Mouse (Mus musculus) macrophage (primary cell): ENCODE data around the gene Aifm1. TPM values are rescaled to one million over a fixed set of nuclear protein-coding genes. Genes with fewer than 3 reads are reported as not detected.

ENCODE experiments used
- H3K27ac ChIP-seq: fragments of 350-480 bp; formaldehyde crosslinking; 2 replicates; pipeline ENCODE4 v1.9.0; 2021
- H3K36me3 ChIP-seq: fragments of 350-480 bp; formaldehyde crosslinking; 2 replicates; pipeline ENCODE4 v1.9.0; 2021; ENCODE audit errors: inconsistent target
- H3K4me3 ChIP-seq: fragments of 350-480 bp; formaldehyde crosslinking; 2 replicates; pipeline ENCODE4 v1.9.0; 2021; ENCODE audit errors: inconsistent target
- H3K79me2 ChIP-seq: fragments of 350-480 bp; formaldehyde crosslinking; 2 replicates; pipeline ENCODE4 v1.9.0; 2021; ENCODE audit errors: inconsistent target
- WGBS: methylation state at CpG from one replicate; pipeline ENCODE4 v1.1.7; 2026; ENCODE audit warnings: inconsistent platforms; ENCODE audit not compliant: missing documents; 5-methylcytosine and 5-hydroxymethylcytosine counted together
- polyA plus RNA-seq: library from polyadenylated mRNA; stranded (reverse); fragments of 250-400 nt; gene quantifications from 3 replicates; pipeline ENCODE4 v1.2.4, GENCODE M21; 2018; ENCODE audit warnings: inconsistent platforms

Gene Aifm1
- polyA plus RNA-seq, 1 experiment from 2014 or later, result 33.8 TPM

- Histone ChIP-seq H3K4me3 (no peak overlapping the region), H3K36me3 (no peaks in the 10 kb centered on the region), H3K27ac (no peak overlapping the region), H3K79me2 (no peaks in the 10 kb centered on the region)
- WGBS, result 71% methylated on average over 3 of the region's 3 CpGs
Observed at GRCm38 (mm10) chrX:48467355-48467946, 45.9 kb downstream of the Aifm1 start.

DNA sequence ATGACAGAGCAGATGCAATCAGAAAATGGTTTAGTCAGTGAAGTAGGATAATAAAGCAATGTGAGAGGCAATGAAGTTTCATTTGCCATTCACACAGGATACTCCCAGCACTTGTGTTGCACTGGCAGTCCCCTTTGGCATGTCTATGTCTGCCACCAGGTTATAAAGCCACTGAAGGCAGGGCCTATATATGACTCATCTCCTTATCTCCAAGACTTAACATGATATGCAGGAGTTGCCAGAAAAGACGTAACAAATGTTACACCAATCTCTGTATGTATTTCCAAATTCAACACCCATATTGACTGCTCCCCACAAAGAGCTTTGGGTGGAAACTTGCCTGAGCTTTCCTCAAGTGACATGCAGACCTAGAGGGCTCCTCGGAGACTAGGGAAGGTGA is 47.2 kb downstream of the Aifm1 start:
- Histone ChIP-seq H3K79me2 (no peaks in the 10 kb centered on the region; the same call in 1 of the 2 replicates), H3K4me3 (no peak overlapping the region), H3K36me3 (no peaks in the 10 kb centered on the region), H3K27ac (no peak overlapping the region)
- WGBS, result 90% methylated on average over 2 of the region's 2 CpGs

DNA sequence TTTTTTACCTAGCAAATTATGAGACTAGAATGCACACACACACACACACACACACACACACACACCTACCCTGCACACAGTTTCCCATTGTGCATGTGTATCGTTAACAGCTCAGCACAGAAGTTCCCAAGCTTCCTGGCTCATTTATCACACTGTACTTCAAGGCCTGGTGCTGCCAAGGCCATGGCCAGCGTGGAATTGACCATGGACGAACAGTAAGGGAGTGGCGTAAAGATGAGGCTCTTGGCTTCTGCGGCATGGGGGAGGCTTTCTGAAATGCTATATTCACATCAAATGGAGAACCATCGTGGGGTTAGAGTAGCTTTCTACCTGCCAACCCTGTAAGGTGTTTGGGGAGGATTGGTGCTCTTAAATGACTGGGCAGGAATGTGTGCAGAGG is 48.9 kb downstream of the Aifm1 start:
- H3K27ac ChIP-seq, result no peak overlapping the region
- H3K36me3 ChIP-seq, result no peaks in the 10 kb centered on the region
- H3K79me2 ChIP-seq, result no peaks in the 10 kb centered on the region; the same call in 1 of the 2 replicates
- 96% methylated on average over 5 of the region's 6 CpGs for WGBS
- no peak overlapping the region for H3K4me3 ChIP-seq

- H3K27ac ChIP-seq, result peak overlapping the region; percentile 68; the same call in 1 of the 2 replicates
- no peaks in the 10 kb centered on the region for H3K36me3 ChIP-seq
- 85% methylated on average over 3 of the region's 4 CpGs for WGBS
- H3K4me3 ChIP-seq, result no peak overlapping the region
- no peaks in the 10 kb centered on the region; the same call in 1 of the 2 replicates for H3K79me2 ChIP-seq
Observed at GRCm38 (mm10) chrX:48463636-48464035, 49.7 kb downstream of the Aifm1 start.

GRCm38 (mm10) chrX:48462754-48463507 is 50.4 kb downstream of the Aifm1 start, which contains the start of gene Elf4:
Gene Elf4 (minus strand): TSS chrX:48463132.
- WGBS, result 28% methylated on average over 27 of the region's 38 CpGs
- Histone ChIP-seq H3K79me2 (no peaks in the 10 kb centered on the region; the same call in 1 of the 2 replicates), H3K27ac (peak within 1 kb of the TSS; percentile 68), H3K36me3 (no peaks in the 10 kb centered on the region), H3K4me3 (peak within 1 kb of the TSS; percentile 33)

GRCm38 (mm10) chrX:48462297-48462696 is 51.1 kb downstream of the Aifm1 start:
- WGBS, result 49% methylated on average over 4 of the region's 4 CpGs

DNA sequence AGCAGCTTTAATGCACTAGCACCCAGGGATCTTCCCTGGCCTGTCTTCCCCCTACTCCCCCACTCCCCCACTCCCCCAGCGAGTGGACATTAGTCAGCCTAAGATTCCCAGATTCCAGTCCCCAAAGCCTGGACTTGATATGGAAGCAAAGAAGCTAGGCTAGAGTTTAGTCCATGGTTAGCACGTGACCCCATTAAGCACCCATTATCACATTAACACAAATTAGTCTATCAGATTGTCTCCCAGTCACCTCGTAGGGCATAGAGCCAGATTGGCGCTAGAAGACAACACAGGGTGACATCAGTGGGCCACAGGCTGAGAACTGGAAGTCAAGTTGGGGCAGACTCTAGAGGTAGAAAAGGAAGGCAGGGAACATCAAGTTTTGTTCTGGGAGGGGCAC is 52.4 kb downstream of the Aifm1 start:
- Histone ChIP-seq H3K36me3 (no peaks in the 10 kb centered on the region), H3K27ac (no peak overlapping the region), H3K79me2 (no peaks in the 10 kb centered on the region; the same call in 1 of the 2 replicates), H3K4me3 (no peak overlapping the region)
- 74% methylated on average over 4 of the region's 4 CpGs for WGBS

More at GRCm38 (mm10) chrX:48462297-48462696, 51.1 kb downstream of the Aifm1 start:
- Histone ChIP-seq H3K36me3 (no peaks in the 10 kb centered on the region), H3K79me2 (no peaks in the 10 kb centered on the region; the same call in 1 of the 2 replicates), H3K27ac (peak overlapping the region; percentile 68), H3K4me3 (peak overlapping the region; percentile 33)

- Histone ChIP-seq H3K36me3 (no peaks in the 10 kb centered on the region), H3K27ac (no peak overlapping the region), H3K79me2 (no peaks in the 10 kb centered on the region; the same call in 1 of the 2 replicates), H3K4me3 (no peak overlapping the region)
- 78% methylated on average over 4 of the region's 7 CpGs for WGBS
Observed at GRCm38 (mm10) chrX:48460496-48460895, 52.9 kb downstream of the Aifm1 start.

- Histone ChIP-seq H3K36me3 (no peaks in the 10 kb centered on the region), H3K79me2 (peaks cover 11% of the 10 kb centered on the region), H3K27ac (no peak overlapping the region), H3K4me3 (no peak overlapping the region)
- WGBS, result 74% methylated on average over 6 of the region's 6 CpGs
Observed at GRCm38 (mm10) chrX:48456956-48457355, 56.4 kb downstream of the Aifm1 start.

- H3K4me3 ChIP-seq, result no peak overlapping the region; the same call in 1 of the 2 replicates
- peaks cover 30% of the 10 kb centered on the region for H3K79me2 ChIP-seq
- H3K27ac ChIP-seq, result no peak overlapping the region
- H3K36me3 ChIP-seq, result no peaks in the 10 kb centered on the region
- WGBS, result 43% methylated on average over 8 of the region's 9 CpGs
Observed at GRCm38 (mm10) chrX:48455018-48455417, 58.3 kb downstream of the Aifm1 start.

DNA sequence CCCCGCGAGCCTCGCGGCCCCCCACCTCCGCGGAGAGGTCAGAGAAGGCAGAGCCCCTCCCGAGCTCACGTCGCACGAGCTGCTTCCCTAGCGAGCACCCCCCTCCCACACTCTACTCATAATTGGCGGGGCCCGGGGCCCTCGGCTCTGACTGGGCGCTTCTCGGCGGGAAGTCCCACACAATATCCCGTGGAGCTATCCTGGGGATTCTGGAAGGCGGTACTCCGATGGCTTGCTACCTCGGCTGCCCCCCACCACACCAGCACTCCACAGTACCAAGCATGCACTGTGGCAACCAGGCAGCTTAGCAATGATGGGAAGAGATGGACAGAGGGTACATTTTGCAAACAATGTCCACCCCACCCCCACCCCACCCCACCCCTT is 58.9 kb downstream of the Aifm1 start:
- 31% methylated on average over 14 of the region's 21 CpGs for WGBS
- Histone ChIP-seq H3K79me2 (peaks cover 36% of the 10 kb centered on the region), H3K27ac (peak overlapping the region; percentile 28; the same call in 1 of the 2 replicates), H3K36me3 (no peaks in the 10 kb centered on the region), H3K4me3 (peak overlapping the region; percentile 25)

DNA sequence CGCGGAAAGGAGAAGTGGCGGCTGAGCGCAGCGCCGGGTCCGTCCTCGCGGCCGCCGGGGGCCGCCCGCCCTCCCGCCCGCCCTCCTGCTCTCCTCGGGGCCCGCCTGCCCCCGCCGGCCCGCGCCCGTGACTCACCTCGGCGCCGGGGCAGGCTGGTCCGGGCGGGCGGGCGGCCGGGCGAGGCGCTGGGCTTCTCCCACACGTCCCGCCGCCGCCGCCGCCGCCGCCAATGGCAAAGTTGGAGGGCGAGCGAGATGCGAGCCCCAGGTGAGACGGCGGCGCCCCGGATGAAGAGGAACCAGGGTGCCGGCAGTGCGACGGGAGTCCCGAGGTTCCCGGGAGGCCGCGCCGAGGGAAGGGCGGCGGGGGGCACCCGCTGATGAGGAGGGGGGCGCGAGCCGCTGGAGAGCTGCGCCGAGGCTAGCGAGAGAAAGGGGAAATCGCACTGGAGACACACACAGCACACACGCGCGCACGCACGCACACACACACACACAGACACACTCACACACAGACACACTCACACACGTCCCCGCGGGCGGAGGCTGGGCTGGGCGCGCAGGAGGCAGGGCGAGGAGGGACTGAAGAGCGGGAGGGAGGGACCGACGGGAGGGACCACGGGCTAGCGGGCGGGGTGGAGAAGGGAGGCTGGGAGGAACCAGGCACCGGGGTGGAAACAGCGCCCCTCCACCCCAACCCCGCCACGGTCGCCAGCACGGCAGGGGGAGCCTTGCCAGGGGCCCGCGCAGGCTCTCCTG is 59.4 kb downstream of the Aifm1 start:
- no peak overlapping the region for H3K27ac ChIP-seq

DNA sequence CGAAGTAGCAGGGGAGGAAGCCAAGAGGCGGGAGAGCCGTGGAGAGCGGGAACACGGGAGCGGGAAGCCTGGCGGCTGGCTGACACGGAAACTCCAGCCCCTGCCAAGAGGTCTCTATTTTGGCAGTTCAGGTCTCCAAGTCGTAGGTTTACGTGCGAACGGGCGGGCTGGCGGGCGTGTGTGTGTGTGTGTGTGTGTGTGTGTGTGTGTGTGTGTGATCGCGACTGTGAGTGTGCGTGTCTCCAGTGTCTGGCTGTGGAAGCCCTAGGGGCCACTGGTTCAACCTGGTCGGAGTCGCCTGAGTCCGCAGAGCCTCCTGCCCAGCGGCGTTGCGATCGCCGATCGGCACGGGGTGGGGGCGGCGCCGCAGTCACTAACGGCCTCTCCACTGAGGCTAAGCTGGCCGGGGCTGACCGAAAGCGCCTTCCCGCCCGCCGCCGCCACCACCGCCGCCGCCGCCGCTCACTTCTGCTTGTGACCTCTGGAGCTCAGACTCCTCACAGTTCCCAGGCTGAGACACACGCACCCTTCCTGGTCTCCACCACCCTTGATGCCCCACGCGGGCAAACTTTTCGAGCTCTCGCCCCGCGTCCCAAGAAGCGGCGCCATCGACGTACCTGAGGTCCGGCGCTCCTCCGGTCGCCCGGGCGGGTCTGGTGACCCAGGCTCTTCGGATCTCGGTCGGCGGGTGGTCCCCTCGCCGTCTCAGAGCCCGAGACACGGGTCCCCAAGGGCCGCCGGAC is 60.3 kb downstream of the Aifm1 start:
- peak overlapping the region; percentile 47 for H3K4me3 ChIP-seq
- WGBS, result 29% methylated on average over 39 of the region's 71 CpGs
- peaks cover 50% of the 10 kb centered on the region for H3K79me2 ChIP-seq
- peak overlapping the region; percentile 79 for H3K27ac ChIP-seq
- no peaks in the 10 kb centered on the region for H3K36me3 ChIP-seq

More for the DNA sequence above, 59.4 kb downstream of the Aifm1 start:
- H3K4me3 ChIP-seq, result no peak overlapping the region
- 21% methylated on average over 28 of the region's 91 CpGs for WGBS
- no peaks in the 10 kb centered on the region for H3K36me3 ChIP-seq
- H3K79me2 ChIP-seq, result peaks cover 41% of the 10 kb centered on the region
